Mouse (Mus musculus) left cerebral cortex, postnatal 10 days (tissue): ENCODE results near the gene Rnf17. TPM values are rescaled to one million over a fixed set of nuclear protein-coding genes. Genes with fewer than 3 reads are reported as not detected.

ENCODE experiments used
- DNase-seq, 2 experiments: peaks; one replicate each; pipeline ENCODE4 v3.0.0; 2021 to 2022; ENCODE audit warnings: low spot score in 2 of 2, mixed read lengths in 1 of 2; ENCODE audit errors: extremely low spot score in 1 of 2
- intact Hi-C: fragments of 180-260 bp; cut with DNase I; formaldehyde crosslinking; loops from one replicate; pipeline ENCODE4 v1.15.1; 2025
- total RNA-seq, 2 experiments: library from RNA; stranded (reverse); gene quantifications; 2 replicates each; pipeline ENCODE4 v1.2.3; 2021

Rnf17 gene
- 1 to 10 TPM; 1.4 to 1.6 TPM for total RNA-seq

DNA sequence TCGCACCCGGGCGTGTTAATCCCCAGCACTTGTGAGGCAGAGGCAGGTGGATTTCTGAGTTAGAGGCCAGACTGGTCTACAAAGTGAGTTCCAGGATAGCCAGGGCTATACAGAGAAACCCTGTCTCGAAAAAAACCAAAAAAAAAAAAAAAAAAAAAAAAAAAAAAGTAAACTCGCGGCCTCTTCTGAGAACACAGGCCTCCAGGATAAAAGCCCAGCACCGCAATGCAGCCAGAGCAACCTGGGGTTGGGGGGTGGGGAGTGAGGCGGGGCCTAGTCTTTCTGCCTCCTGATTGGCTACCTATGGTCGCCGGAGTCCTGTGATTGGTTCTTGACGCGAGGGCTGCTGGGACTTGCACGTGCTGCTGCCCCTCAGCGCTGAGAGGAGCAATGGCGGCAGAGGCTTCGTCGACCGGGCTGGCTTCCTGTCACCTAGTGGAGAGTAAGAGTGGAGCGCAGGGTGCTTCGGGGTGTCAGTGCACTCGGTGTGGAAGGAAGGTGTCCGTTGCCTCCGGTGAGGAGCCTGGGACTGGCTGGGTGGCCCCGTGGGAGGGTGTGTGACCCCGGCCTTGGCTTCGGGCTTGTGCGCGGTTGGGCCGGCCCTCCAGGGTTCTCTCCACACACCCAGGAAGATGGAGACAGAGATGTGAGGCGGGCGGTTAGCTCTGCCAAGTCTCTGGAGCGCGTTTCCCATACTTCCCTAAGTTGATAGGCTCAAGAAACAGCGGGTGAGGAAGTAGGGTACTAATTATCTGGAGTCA lies at the start of gene Rnf17:
Gene Rnf17, plus strand, starts transcription at position 271 of the 761 bp plus-strand sequence.
- DNase-seq, result peak in 1 of 2 experiments; percentile 20
- intact Hi-C loops, result no loop called here

DNA sequence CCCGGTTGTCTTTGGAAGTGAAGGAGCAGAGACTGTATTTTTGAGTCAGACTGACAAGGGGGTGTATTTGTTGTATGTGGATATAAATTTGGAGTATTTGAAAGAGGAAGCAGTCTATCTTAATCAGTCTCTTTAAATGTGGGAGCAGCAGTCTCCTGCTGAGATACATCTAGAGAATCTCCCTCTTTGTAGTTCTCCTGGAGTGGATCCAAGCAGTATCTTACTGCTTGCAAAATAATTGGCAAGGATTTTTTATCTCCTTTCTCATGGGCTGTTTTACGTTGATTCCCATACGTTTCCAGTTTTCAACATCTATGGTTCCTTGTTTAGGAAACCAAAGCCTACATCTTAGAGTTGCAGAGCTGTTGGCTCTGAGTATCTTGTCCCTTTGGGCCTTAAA lies 47.6 kb upstream of the Rnf17 start:
- no peak for DNase-seq
- intact Hi-C loops, result no loop called here

DNA sequence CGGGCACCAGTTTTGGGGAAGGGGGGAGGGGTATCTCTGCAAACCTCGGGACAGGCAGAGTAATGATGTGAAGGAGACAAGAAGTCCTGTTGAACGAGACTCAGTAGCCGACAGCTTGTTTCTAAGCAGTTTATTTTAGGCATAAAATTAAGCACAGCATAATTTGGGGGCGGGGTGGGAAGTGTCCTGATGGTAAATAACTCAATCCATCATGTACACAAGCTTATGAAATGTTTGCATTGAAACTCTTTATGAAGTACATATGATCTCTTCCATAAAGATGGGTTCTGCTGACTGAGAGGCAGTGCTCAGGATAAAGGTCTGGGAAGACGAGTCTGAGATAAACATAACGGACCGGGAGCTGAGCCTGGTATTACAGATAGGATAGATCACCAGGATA lies 47.0 kb upstream of the Rnf17 start:
- DNase-seq, result no peak
- intact Hi-C loops, result no loop called here

DNA sequence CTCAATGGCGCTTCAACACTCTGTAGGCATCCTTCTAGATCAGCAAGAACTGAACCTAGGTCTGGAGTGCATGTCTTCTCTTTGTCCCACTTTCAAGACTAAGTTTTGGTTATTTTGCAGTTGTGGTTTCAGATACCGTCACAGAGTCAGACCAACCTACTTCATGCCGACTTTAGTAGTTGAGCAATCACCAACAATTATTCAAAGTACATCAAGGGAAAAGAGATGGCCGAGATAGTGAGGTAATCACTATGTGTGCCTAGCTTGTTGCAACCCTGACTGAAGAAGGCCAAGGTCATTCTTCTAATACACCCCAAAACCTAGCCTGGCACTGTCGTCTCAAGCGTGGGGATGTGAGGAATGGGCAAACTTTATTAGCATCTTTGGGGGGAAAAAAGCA lies 46.2 kb upstream of the Rnf17 start:
- no peak for DNase-seq
- intact Hi-C loops, result no loop called here

DNA sequence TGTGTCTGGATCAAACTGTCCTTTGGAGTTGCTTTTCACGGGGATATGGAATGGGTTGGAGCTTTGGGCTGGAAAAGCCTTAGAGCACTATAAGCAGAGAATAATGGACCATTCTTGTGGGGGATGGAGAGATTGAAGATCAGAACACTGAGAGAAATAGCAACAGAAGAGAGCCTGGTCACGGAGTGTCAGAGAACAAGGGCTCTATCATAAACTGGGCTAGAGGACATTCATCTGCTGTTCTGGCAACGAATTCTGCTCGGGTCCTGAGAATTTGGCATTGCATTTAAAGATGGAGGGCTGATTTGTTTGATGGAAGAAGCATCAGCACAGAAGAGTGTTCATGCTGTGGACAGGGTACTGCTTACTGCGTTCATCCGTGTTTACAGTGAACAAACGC lies 44.0 kb upstream of the Rnf17 start:
- intact Hi-C loops, result no loop called here
- no peak for DNase-seq

DNA sequence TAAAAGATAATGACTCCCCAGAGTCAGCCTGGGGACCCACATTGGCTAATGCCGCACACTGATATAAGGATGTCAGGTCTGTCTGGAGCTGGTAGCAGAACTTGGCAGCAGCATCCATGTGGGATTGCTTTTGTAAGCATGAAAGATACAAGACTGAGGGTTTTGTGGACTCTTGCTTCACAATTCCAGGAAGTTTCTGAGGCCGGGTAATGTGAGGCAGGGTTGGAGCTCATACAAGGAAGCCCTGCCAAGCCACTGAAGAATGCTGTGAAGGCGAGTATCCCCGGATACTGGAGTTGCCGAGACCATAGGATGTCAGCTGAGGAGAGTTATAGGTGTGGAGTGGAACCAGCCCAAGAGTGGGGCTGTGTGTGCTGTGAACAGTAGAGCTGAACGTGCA lies 43.2 kb upstream of the Rnf17 start:
- no peak for DNase-seq

DNA sequence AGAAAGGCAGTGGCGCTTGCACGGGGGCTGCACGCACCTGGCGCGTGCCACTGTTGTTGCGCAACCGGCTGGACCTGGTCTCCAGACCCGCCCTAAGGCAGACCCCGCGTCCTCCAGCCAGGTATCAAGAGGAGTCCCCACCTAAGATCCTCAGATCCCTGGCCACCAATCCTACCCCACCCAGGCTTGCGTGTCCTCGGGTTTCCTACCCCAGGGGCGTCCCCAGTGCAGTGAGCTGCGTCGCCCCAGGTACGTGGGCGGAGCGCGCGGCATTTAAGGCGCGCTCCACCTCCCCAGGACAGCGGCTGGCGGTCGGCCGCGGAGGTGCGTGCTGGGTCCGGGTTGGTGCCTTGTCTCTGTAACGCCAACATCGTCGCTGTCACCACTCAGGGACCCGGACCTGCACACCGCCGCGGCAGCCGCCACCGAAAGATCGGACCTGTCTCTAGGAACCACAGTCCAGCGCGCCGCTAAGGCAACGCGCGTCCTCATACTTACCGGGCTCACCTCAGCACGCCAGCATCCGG lies 37.6 kb upstream of the Rnf17 start, which contains the start of gene Atp12a:
Gene Atp12a, plus strand, starts transcription at position 358 of the 527 bp plus-strand sequence.
- intact Hi-C loops, result no loop called here
- no peak for DNase-seq

More for the DNA sequence above, 43.2 kb upstream of the Rnf17 start:
- intact Hi-C loops, result no loop called here

DNA sequence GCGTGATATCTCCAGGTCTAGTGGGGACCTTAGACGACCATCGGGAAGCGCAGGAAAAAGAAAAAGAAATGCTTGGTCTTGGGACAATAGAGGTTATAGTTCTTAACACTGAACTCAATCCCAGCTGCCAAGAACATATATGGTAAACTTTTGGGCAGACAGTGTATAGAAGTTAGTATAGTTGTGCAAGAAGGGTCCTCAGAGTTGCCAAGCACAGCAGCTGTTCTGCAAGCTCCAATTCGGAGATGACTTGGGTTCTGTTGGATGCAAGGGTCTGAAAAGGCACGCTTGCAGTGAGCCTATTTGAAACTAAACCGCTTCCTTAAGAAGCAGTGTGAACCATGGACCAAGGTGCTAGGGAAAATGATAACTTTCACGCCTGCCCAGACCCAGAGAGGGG lies 37.1 kb upstream of the Rnf17 start:
- DNase-seq, result no peak
- intact Hi-C loops, result no loop called here

DNA sequence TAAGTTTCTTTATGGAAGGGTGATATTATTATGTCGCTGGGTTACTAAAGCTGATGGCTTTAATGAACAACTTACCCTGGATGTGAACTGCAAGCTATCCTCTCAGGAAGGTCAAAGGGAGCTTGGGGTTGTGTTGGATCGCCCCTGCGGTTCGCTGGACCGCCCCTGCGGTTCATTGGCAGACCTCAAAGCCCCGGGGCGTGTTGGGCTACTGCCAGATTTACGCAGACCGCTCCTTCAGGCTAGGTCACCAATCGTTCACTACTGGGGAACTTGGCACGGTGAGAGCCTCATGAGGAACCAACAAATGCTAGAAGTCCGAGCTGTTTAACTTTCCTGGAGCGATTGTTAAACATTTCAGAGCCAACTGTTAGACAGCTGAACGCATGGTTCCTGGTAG lies 35.7 kb upstream of the Rnf17 start:
- intact Hi-C loops, result no loop called here
- DNase-seq, result peak in 1 of 2 experiments; percentile 48

DNA sequence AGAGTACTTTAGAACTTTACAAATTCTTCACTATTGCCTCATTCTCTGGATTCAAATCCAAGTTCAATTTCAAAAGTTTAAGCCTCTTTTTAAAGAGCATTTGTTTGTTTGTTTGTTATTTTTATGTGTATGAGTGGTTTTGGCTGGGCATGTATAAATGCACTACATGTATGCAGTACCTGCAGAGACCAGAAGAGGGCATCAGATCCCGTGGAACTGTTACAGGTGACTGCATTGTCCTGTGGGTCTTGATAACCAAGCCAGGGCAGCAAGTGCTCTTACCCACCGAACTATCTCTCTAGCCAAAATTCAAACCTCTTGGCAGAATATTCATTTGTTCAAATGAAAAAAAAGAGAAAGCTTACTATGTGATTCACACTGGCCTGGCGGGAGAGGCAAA lies 33.5 kb upstream of the Rnf17 start:
- no peak for DNase-seq
- intact Hi-C loops, result no loop called here

DNA sequence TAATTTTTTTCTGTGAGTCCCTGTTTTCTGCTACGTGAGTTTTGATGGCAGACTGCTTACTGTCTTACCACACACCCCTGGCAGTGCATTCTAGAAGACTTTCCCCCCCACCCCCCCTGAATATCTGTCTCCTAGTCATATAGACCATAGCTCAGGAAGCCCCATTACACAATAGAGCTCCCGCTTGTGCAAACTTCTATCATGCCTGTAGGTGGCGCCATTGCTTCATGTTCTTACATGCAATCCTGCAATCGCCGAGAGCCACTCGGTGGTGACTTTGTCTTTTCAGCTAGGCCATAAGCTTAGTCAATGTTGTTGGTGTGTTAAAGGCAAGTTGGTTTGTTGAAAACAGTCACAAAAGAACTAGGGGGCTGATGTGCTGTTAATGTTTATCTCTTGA lies 26.6 kb upstream of the Rnf17 start:
- intact Hi-C loops, result loop anchor here (5.0 to 10.0 kb wide), 2 partner anchors 289 to 417 kb away; partner anchors contain the start of gene Mphosph8
- DNase-seq, result peak; percentile 80 to 84

DNA sequence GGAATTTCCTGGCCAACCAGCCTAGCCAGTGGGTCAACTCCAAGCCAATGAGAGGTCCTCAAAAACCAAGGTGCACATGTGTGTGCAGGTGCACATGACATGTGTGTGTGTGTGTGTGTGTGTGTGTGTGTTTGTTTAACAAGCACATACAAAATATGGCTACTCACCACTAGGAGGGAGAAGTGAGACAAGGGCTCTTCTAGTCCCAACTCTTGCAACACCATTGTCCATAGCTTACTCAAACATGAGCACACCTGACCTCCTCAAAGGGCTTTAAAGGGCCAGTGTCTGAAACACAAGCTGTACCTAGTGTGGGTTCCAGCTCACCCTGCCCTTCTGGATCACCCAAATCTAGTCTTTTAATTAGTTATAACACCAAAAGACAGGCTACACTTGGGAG lies 24.6 kb upstream of the Rnf17 start:
- DNase-seq, result no peak
- intact Hi-C loops, result loop anchor here (5.0 to 10.0 kb wide), 2 partner anchors 287 to 415 kb away; partner anchors contain the start of gene Mphosph8

DNA sequence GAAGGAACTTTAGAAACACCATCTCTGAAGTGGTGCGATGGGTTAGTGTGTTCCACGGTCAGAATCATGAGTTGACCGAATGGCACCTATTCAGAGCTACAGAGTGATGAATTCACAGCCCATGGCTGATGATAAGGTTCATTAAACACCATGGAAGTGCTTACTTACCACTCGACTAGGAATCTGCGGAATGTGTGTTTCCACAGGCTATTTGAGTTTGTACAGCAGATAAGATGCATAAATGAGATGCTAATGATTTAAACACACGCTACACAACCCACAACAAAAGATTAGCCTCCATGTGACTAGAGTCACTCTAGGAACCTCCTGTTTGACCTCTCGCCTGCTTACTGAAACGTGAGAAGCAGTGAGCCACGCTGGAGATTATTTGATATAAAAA lies 23.0 kb upstream of the Rnf17 start:
- no peak for DNase-seq
- intact Hi-C loops, result loop anchor here (5.0 to 10.0 kb wide), 2 partner anchors 285 to 413 kb away; partner anchors contain the start of gene Mphosph8

DNA sequence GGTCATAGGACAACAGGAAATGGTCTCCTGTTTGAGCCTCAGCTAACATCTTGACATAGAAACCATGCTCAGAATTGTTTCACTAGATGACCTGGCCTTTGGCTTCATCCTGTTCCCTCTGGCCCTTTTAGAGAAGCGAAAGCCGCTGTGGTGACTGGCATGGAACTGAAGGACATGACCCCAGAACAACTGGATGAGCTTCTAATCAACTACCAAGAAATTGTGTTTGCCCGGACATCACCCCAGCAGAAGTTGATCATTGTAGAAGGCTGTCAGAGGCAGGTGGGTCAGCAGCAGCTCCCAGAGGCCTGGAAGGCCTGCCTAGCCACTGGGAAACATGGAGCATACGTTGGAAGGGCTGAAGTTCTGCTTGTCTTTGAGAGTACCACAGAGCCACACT lies 20.0 kb upstream of the Rnf17 start:
- DNase-seq, result no peak
- intact Hi-C loops, result no loop called here

DNA sequence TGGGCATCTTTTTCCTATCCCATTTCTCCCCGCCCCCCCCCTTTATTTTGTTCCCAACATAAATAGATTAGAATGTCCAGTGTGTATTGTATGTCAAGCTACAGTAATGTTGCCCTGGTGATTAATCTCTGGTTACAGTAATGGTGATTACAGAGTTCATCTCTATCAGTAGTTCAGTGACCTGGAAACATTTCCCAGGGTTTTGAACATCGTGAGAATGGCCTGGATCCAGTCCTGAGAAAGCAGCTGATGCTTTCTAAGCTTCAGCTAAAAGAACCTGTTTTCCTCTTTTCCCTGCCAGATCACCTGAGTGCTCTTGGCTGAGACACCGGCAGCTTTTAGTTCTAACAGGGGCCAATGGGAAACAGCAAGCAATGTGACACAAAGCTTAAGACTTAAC lies 12.1 kb upstream of the Rnf17 start:
- intact Hi-C loops, result no loop called here
- DNase-seq, result no peak

DNA sequence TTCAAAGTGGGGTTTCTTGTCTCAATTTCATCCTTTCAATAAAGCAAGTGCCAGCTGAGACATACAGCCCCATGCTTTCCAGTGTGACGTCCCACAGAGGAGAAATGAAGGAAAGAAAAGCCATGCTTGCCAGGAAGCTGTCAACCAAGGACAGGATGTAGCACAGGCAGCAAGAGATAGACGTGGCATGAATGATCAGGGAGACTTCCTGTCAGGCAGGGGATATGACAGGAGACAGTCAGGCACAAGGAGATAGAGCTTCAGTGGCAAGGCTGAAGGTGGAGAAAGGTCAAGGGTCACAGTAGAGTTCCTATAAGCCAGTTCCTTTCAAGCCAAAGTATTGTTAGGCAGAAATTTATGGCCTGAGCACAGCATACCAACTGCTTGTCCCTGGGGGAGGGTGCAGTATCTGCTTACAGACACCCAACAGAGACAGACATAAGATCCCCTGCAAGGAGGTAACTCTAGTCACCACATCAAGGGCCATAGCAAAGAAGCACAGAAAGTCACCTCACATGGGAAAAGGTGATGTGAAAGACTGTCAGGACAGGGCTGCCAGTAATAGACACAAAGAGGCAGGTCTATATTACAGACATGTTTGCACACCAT lies 8.6 kb upstream of the Rnf17 start:
- intact Hi-C loops, result no loop called here
- no peak for DNase-seq

DNA sequence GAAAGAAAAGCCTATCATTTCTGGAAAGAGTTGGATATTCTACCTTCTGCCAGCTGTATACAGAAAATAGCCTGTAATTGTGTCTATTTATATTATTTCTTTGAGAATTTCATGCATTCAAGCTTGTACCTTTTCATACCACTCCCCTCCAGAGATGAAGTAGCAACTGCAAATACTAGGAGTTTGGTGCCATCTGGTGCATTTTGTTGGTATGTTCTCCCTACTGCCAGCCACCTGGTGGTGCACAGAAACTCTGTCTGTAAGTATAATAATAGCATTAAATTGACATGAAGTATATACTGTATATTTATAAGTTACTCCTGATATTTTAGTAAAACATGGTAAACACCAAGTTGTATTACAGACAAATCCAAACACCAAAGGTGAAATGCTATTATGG lies 4.4 kb upstream of the Rnf17 start:
- DNase-seq, result peak in 1 of 2 experiments; percentile 26
- intact Hi-C loops, result no loop called here

DNA sequence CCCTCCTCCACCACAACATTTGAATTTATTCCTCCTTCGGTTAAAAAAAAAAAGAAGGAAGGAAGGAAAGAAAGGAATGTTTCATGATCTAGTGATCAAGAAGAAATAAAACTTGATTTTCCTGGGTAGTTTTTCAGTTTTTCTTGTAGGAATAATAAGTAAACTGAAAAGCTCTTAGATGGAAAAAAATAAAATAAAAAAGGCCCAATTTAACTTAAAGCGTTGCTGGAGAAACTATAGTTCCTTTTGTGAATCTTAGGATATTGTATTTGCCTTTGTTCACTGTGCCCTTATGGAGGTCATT lies 643 bp downstream of the Rnf17 start:
- intact Hi-C loops, result no loop called here

DNA sequence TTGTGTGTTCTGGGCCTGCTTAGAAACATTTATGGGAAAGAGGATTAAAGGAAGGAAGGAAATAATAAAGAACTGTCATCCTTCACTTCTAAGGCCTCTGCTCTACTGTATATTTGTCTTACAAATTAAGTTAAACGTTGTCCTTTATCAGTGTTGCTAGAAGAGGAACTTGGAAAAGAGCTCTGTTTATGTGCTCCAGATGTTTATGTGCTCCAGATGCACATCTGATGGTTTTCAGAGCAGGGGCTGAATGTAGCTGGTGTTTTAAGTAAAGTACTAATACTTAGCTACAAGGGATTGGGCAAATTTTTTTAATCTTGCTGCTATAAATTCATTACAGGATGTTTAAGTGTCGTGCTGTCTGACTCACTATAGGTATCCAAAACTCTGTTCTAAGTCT lies 59.7 kb downstream of the Rnf17 start:
- no peak for DNase-seq
- intact Hi-C loops, result no loop called here

More for the DNA sequence above, 643 bp downstream of the Rnf17 start:
- no peak for DNase-seq

DNA sequence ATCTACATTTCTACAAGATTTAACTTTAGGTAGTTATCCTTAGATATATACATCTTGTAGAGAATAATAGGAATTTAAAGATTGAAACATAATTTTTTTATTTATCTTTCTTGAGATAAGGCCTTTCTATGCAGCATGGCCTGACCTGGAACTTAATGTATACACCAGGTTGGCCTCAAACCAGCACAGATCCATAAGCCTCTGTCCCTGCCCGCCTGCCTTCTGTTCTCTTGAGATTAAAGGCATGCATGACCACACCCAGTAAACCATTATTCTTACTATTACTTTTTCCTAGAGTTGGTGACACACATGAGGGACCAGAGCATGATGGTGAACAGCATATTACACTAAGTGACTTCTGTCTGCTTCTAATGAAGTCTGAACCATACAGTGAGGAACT lies 60.3 kb downstream of the Rnf17 start:
- no peak for DNase-seq
- intact Hi-C loops, result no loop called here
